Comparison of ENCODE assay signal across 16 mouse cellular contexts in genomic region chr7:3940915-3941314, GRCm38 (mm10). TPM values are rescaled to one million over a fixed set of nuclear protein-coding genes. Genes with fewer than 3 reads are reported as not detected.
DNase-seq lines count a peak whose midpoint lies in the region; ATAC-seq lines count a peak whose summit lies in the region.
"Had no signal": no experiment of that assay in that cellular context is flagged by ENCODE, and none has a peak within 500 bp of the region (broad histone marks: within the 10 kb centered on the region; RNA-seq: fewer than 3 reads in every experiment).

No protein-coding gene starts in this region.

- ATAC-seq in monocyte, adult 5-6 weeks (replicated peaks; ENCODE audit: insufficient number of reproducible peaks, low FRiP score, low TSS enrichment, poor library complexity, severe bottlenecking): peak; percentile 95
- ATAC-seq: inflammation-experienced regulatory T-cells, adult 6 months had no signal

- peak; percentile 6 for DNase-seq in layer of hippocampus, adult 9-10 months (ENCODE audit: low spot score)
- no peak for DNase-seq in layer of hippocampus, adult 9-11 months
- peak; percentile 61 for DNase-seq in A20 (ENCODE audit: low read depth, low spot score)
- DNase-seq in c-Kit-positive CD71-negative TER-119-negative erythroid progenitor cells, embryonic 14.5 days (ENCODE audit: low read depth): peak; percentile 23
- no peak for DNase-seq in embryo, embryonic 9.5 days (ENCODE audit: extremely low spot score)
- DNase-seq in cerebellum, postnatal 14 days: no peak
- DNase-seq: adrenal gland, postnatal 36 days; cerebellum, postnatal 10 days; gastrocnemius, postnatal 25 days; kidney, postnatal 10 days; retina, postnatal 1 day; thymus, postnatal 36 days had no signal

RNA-seq across cellular contexts. Expression of gene Lilra6, which starts 25.6 kb away (rescaled TPM):
- total RNA-seq in monocyte, adult 5-6 weeks (2017): 3.5 to 19.0 TPM (median 14.2 TPM) in 3 replicates
- total RNA-seq: layer of hippocampus, postnatal 14 days; left cerebral cortex, postnatal 36 days had no signal

RNA-seq across cellular contexts. Expression of gene Gm14548, which starts 43.0 kb away (rescaled TPM):
- 5.2 to 14.5 TPM (median 10.1 TPM) in 3 replicates for total RNA-seq in monocyte, adult 5-6 weeks (2017)
- total RNA-seq: gastrocnemius, postnatal 25 days; layer of hippocampus, postnatal 14 days; left cerebral cortex, postnatal 36 days had no signal

Comparison
In these comparisons a context has a peak if more than half of its experiments do, and no peak if none do; other contexts are left out.
1. DNase-seq: peak in layer of hippocampus, adult 9-10 months (single experiment), A20 (single experiment) and c-Kit-positive CD71-negative TER-119-negative erythroid progenitor cells, embryonic 14.5 days (single experiment); none in layer of hippocampus, adult 9-11 months (single experiment), embryo, embryonic 9.5 days (single experiment) and cerebellum, postnatal 14 days (0 of 2).